Mouse (Mus musculus) embryonic facial prominence, embryonic 12.5 days (tissue): ENCODE data around the gene Trmt11. TPM values are rescaled to one million over a fixed set of nuclear protein-coding genes. Genes with fewer than 3 reads are reported as not detected.
"Not testable (repeated sequence)": the region's sequence is repeated elsewhere in the genome, so short reads cannot be mapped to it uniquely, and the experiment has no call there.

Experiments
- ATAC-seq: fragments of 200-750 bp; cut with Nextera tagmentation; 2 replicates; pipeline ENCODE4 v1.8.0; 2017; ENCODE audit not compliant: insufficient number of reproducible peaks, insufficient read depth, low FRiP score, low TSS enrichment
- H3K27ac ChIP-seq: fragments of 300-500 bp; sonication (generic); 2 replicates; pipeline ENCODE4 v1.5.1; 2016; ENCODE audit warnings: mild to moderate bottlenecking
- H3K27me3 ChIP-seq: fragments of 300-500 bp; sonication (generic); 2 replicates; pipeline ENCODE4 v1.6.1; 2016; ENCODE audit warnings: mild to moderate bottlenecking, moderate library complexity
- H3K36me3 ChIP-seq: fragments of 300-500 bp; sonication (generic); 2 replicates; pipeline ENCODE4 v1.6.1; 2016; ENCODE audit warnings: mild to moderate bottlenecking
- H3K4me1 ChIP-seq: fragments of 300-500 bp; sonication (generic); 2 replicates; pipeline ENCODE4 v1.6.1; 2016
- H3K4me2 ChIP-seq: fragments of 300-500 bp; sonication (generic); replicated peaks from 2 replicates; pipeline ENCODE4 v1.6.1; 2016; ENCODE audit warnings: mild to moderate bottlenecking, moderate library complexity
- H3K4me3 ChIP-seq: fragments of 300-500 bp; sonication (generic); 2 replicates; pipeline ENCODE4 v1.5.1; 2016; ENCODE audit warnings: mild to moderate bottlenecking
- H3K9ac ChIP-seq: fragments of 300-500 bp; sonication (generic); 2 replicates; pipeline ENCODE4 v1.6.1; 2016; ENCODE audit warnings: mild to moderate bottlenecking, moderate library complexity
- H3K9me3 ChIP-seq: fragments of 300-500 bp; sonication (generic); 2 replicates; pipeline ENCODE4 v1.6.1; 2016; ENCODE audit warnings: mild to moderate bottlenecking, moderate library complexity
- WGBS: fragments of 180-500 bp; shearing (Covaris S2); methylation state at CpG from one replicate; pipeline ENCODE4 v1.1.7; 2016; 5-methylcytosine and 5-hydroxymethylcytosine counted together
- polyA plus RNA-seq: library from polyadenylated mRNA; unstranded; fragments of >200 nt; fragmentation: Nextera tagmentation; extraction: Ambion mirVana; gene quantifications from 2 replicates; pipeline ENCODE4 v1.2.1, GENCODE M21; 2016

Trmt11 gene
- polyA plus RNA-seq, 1 experiment from 2014 or later: 32.0 TPM

- H3K4me1 ChIP-seq: no peaks in the 10 kb centered on the region
- H3K4me2 ChIP-seq: no peak overlapping the region
- H3K27me3 ChIP-seq: no peaks in the 10 kb centered on the region
- no peak overlapping the region for H3K9ac ChIP-seq
- no peaks in the 10 kb centered on the region for H3K36me3 ChIP-seq
- ATAC-seq: no peak
- no peak overlapping the region for H3K4me3 ChIP-seq
- H3K27ac ChIP-seq: no peak overlapping the region
- WGBS: 84% methylated on average over 1 of the region's 1 CpGs
- H3K9me3 ChIP-seq: no peaks in the 10 kb centered on the region
Measured at GRCm38 (mm10) chr10:30502718-30503117, 97.8 kb downstream of the Trmt11 start.

GRCm38 (mm10) chr10:30498223-30498622, 102.3 kb downstream of the Trmt11 start:
- H3K27ac ChIP-seq, H3K4me2 ChIP-seq, H3K4me1 ChIP-seq, H3K4me3 ChIP-seq, H3K9ac ChIP-seq, ATAC-seq, H3K9me3 ChIP-seq, H3K36me3 ChIP-seq, H3K27me3 ChIP-seq: not testable (repeated sequence)
- WGBS: 73% methylated on average over 19 of the region's 19 CpGs

Other genes with a start within 250 kb of the Trmt11 start
- gene Hint3, start 28.9 kb upstream of the Trmt11 start, polyA plus RNA-seq: 21.6 and 22.7 TPM in 2 replicates
- 12.0 and 14.6 TPM in 2 replicates for gene Ncoa7, start 202.6 kb upstream of the Trmt11 start, polyA plus RNA-seq
- 17.6 and 19.2 TPM in 2 replicates for gene Hey2, start 242.1 kb upstream of the Trmt11 start, polyA plus RNA-seq